In the genomic region with DNA sequence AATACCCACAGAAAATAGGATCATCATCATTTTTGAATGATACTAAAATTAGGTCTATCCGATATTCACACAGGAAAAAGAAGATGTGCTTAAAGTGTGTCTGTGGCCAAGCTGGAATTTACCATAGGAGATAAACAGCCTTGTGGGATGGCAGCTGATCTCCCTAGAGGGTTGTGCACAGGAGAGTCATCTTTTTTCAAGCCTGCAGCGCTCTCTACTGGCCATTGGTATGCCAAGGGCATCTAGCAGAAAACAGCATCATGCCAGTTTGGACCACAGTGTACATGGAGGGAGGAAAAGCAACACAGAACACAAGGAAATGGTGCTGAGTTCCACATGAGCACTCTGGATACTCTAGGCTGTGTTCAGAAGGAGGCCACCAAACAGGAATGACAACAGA, we compare ENCODE assay signal across 9 mouse cellular contexts.
DNase-seq lines count a peak whose midpoint lies in the region; ATAC-seq lines count a peak whose summit lies in the region.
"Had no signal": no experiment of that assay in that cellular context is flagged by ENCODE, and none has a peak within 500 bp of the region (broad histone marks: within the 10 kb centered on the region; RNA-seq: fewer than 3 reads in every experiment).

No protein-coding gene starts in this region.

- no peak overlapping the region for H3K4me2 ChIP-seq in midbrain, embryonic 13.5 days (replicated peaks)
- no peak overlapping the region for H3K4me2 ChIP-seq in stomach, embryonic 16.5 days (ENCODE audit: low read depth, low read length)

- no peaks in the 10 kb centered on the region for H3K4me1 ChIP-seq in midbrain, embryonic 13.5 days (replicated peaks)
- no peaks in the 10 kb centered on the region for H3K4me1 ChIP-seq in stomach, embryonic 16.5 days (ENCODE audit: control insufficient read depth, insufficient read depth, low read length)

- H3K27ac ChIP-seq in midbrain, embryonic 13.5 days: no peak overlapping the region
- no peak overlapping the region for H3K27ac ChIP-seq in stomach, embryonic 16.5 days (ENCODE audit: low read length)

- no peak overlapping the region for H3K9ac ChIP-seq in midbrain, embryonic 13.5 days (replicated peaks)
- no peak overlapping the region for H3K9ac ChIP-seq in stomach, embryonic 16.5 days (ENCODE audit: low read length)

- WGBS in midbrain, embryonic 13.5 days: 32% methylated on average over 2 of the region's 2 CpGs
- 28% methylated on average over 2 of the region's 2 CpGs for WGBS in stomach, embryonic 16.5 days

- no peaks in the 10 kb centered on the region for H3K36me3 ChIP-seq in midbrain, embryonic 13.5 days
- no peaks in the 10 kb centered on the region for H3K36me3 ChIP-seq in stomach, embryonic 16.5 days (ENCODE audit: control insufficient read depth, insufficient read depth, low read length)

- ATAC-seq in midbrain, embryonic 13.5 days: peak; percentile 84
- ATAC-seq in stomach, embryonic 16.5 days (ENCODE audit: insufficient read depth, low FRiP score): peak; percentile 17; the same call in 1 of the 2 replicates

- DNase-seq in urinary bladder, postnatal 25 days (ENCODE audit: low spot score): peak; percentile 44
- no peak for DNase-seq in urinary bladder, postnatal 10 days (ENCODE audit: low spot score)
- DNase-seq in cerebellum, adult 9-10 months: peak; percentile 11
- DNase-seq in frontal cortex, postnatal 10 days (ENCODE audit: low spot score in 2 of 2): peak; percentile 48 to 75
- DNase-seq in kidney, adult 8-10 months: peak; percentile 18 to 56
- peak; percentile 69 to 76 for DNase-seq in left cerebral cortex, postnatal 36 days (ENCODE audit: low spot score in 2 of 2)

- H3K4me3 ChIP-seq in midbrain, embryonic 13.5 days (replicated peaks): no peak overlapping the region
- H3K4me3 ChIP-seq in stomach, embryonic 16.5 days (replicated peaks; ENCODE audit: low read length): no peak overlapping the region
- H3K4me3 ChIP-seq: erythroblast, embryonic 14.5 days had no signal

- intact Hi-C loops in left cerebral cortex, postnatal 36 days (cut with DNase I): no loop called here

- 0 out of 2 replicates have a peak, but pooled peaks cover 3% of the 10 kb centered on the region for H3K9me3 ChIP-seq in midbrain, embryonic 13.5 days
- no peaks in the 10 kb centered on the region for H3K9me3 ChIP-seq in stomach, embryonic 16.5 days (replicated peaks; ENCODE audit: control insufficient read depth, low read length)

- H3K27me3 ChIP-seq in midbrain, embryonic 13.5 days: no peaks in the 10 kb centered on the region
- no peaks in the 10 kb centered on the region for H3K27me3 ChIP-seq in stomach, embryonic 16.5 days (ENCODE audit: control insufficient read depth, insufficient read depth, low read length)
